Mouse (Mus musculus) megakaryocyte, embryonic 14.5 days (primary cell): ENCODE measurements around the gene Zfp9.

Experiments used
- FLI1 ChIP-seq: IDR thresholded peaks from 2 replicates; pipeline ENCODE4 v1.6.1; 2012; ENCODE audit warnings: low read length, inconsistent platforms, mixed read lengths
- GATA1 ChIP-seq: IDR thresholded peaks from 3 replicates; pipeline ENCODE4 v1.6.1; 2012; ENCODE audit warnings: mixed read lengths, low read length, inconsistent platforms, borderline replicate concordance

DNA sequence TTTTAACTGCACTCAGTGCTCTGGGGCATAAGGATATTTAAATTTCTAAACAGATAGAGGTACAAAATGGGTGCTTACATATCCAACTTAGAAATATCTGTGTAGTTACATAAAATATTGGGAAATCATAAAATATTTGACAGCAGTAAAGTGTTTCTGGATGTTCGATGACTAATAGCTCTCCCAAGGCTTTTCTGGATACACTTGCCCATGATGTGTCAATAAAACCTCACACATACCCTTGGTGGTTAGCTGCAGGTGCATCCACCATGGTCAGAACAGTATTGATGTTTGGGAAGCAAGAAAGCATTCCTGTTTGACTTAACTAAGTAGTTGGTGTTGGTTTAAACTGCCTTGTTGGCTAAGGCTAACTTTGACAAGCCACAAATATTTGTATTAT is 21.4 kb downstream of the Zfp9 start:
- TF ChIP-seq GATA1 (no peak), FLI1 (no peak)
